Mouse (Mus musculus) testis, postnatal 14 days (tissue): ENCODE measurements at regions not wholly inside any gene's neighbourhood (a gene's known extent, or its start where the extent isn't known, plus 50 kb on each side); places are given as distances from the start of the nearest gene placed in this dataset.
"Not testable (repeated sequence)": the region's sequence is repeated elsewhere in the genome, so short reads cannot be mapped to it uniquely, and the experiment has no call there.

ENCODE experiments used
- DNase-seq: peaks from one replicate; pipeline ENCODE4 v3.0.0; 2021; ENCODE audit warnings: low spot score

GRCm38 (mm10) chr6:3911284-3911683 lies 77.4 kb downstream of the Tfpi2 start:
- no peak for DNase-seq

- DNase-seq = peak; percentile 69
Observed at GRCm38 (mm10) chr6:3904704-3905103, 84.0 kb downstream of the Tfpi2 start.

DNA sequence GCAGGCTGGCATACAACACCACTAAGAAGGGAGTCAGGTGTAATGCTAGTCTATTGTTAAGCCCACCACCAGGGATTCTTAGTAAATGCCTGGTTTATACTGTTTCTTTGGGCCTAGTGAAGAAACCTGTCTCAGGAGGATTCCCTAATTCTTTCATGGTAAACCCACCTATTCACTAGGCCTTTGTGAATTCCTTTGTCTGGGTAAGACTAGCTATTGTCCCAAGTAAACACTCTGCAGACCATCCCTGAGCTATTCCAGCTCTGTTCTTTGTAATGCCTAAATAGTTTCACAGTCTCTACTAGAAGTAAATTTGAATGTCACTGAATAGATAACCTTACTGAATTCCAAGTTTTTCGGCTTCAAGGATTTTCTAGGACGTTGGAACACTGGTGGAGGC lies 111.3 kb upstream of the Calcr start:
- DNase-seq = not testable (repeated sequence)

- peak; percentile 26 for DNase-seq
Observed at GRCm38 (mm10) chr6:3874826-3875225, 110.3 kb upstream of the Calcr start.

DNA sequence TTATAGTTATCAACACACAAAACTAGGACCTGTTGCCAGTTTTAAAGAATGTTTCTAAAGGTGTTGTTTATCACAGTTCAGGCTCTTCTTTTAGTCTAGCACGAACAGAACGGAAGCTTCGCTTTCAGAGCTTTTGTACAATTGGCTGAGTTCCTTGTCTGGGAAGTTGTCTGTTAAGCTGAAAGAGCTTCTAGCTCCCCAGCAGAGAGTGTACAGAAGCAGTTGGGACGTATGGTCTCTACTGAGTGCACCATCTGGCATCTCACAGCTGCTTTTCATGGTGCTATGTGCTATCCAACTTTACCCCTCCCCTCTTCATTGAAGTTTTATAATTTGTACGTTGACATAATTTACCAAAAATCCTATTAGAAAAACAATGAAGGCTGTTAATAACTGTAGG lies 96.5 kb upstream of the Calcr start:
- no peak for DNase-seq

- DNase-seq = no peak
Observed at GRCm38 (mm10) chr6:3860587-3860975, 96.1 kb upstream of the Calcr start.

DNA sequence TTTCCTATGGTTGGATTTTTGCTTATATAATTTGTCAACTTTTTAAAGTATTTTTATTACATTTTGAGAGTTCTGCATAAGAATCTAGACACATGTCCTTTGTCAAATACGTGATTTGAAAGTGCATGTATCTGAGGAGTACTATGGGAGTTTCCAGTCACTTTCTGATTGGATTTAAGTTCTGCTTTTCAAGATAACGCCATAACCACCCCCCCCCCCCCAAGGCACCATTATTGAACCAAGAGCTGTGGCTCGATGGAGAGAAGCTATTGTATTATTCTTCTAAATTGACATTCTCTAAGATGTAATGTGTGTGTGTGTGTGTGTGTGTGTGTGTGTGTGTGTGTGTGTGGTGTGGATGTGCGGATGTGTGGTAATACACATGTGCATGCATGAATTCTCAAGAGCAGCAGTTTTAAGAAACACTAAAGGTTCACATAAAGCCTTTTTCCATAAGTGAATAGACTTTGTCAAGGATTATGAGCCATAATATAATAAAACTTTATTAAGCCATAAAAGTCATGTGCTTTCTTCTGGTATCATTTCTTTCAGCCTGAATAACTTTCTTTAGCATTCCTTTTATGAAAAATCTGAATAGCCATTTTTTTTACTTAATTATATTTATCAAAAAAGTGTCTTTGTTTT lies 95.5 kb upstream of the Calcr start:
- DNase-seq = no peak

DNA sequence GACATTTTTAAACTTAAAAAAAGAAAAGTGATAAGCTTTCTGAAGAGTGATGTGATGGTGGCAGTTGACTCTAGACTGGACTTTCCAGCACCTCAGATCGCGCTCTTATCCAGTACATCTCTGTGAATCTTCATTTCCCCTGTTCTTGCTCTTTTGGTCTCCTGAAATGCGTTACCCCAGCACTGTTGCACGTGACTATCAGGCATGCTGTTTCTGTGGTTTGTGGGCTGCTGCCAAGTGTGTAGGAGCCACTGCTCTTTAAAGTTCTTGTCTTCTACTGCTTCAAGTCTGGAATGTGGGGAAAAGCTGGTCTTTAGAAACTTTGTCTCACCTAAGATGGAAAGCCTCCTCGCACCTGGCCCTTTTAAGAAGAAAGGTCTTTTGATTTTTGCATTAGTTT lies 85.6 kb upstream of the Calcr start:
- DNase-seq = no peak
